ENCODE assay signal across 8 mouse cellular contexts in the genomic region with DNA sequence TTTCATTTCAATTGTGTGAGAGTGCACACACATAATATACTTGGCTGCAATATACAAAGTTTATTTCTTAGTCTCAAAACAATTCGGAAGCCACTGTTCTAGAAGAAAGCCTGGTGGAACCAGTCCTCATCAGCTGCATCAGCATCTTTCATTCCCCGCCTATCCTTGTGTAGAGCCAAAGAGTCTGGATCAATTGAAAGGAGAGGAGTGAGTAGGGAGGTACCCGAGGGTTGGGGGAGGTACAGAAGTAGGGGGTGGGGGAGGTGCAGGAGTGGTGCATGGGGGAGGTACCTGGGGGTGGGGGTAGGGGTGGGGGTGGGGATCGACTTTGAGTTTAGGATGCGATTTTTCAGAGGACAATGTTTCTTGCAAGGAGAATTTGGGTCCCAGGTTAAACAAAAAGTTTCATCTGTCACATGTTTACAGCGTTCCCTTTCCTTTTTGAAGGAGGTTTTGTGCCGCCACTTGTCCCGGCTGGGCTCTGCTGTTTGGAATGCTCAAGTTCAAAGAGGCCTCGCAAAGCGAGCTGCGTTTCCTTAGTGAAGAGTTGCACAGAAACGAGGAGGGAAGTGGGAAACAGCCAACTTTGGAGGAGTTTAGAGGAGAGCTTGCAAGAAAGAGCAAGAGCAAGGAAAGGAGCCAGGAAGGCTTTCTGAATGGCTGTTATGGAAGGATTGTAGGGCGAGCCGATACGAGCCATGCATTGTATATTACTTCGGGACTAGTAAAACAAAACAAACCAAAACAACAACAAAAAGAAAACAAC.
DNase-seq lines count a peak whose midpoint lies in the region; ATAC-seq lines count a peak whose summit lies in the region.

No protein-coding gene starts in this region.

- peak overlapping the region; percentile 64 for H3K4me2 ChIP-seq in heart, embryonic 13.5 days
- peak overlapping the region; percentile 29 for H3K4me2 ChIP-seq in embryonic facial prominence, embryonic 11.5 days (ENCODE audit: low read depth, low read length)
- H3K4me2 ChIP-seq in hindbrain, embryonic 13.5 days: peak overlapping the region; percentile 22; the same call in 1 of the 2 replicates
- H3K4me2 ChIP-seq in midbrain, embryonic 16.5 days (ENCODE audit: low read length): peak overlapping the region; percentile 23; the same call in 1 of the 2 replicates

- H3K27me3 ChIP-seq in heart, embryonic 13.5 days (replicated peaks): no peaks in the 10 kb centered on the region
- no peaks in the 10 kb centered on the region for H3K27me3 ChIP-seq in embryonic facial prominence, embryonic 11.5 days (ENCODE audit: control insufficient read depth, insufficient read depth, low read length)
- no peaks in the 10 kb centered on the region for H3K27me3 ChIP-seq in hindbrain, embryonic 13.5 days
- H3K27me3 ChIP-seq in limb, embryonic 10.5 days (ENCODE audit: low read depth, poor library complexity, severe bottlenecking): no peaks in the 10 kb centered on the region
- no peaks in the 10 kb centered on the region for H3K27me3 ChIP-seq in midbrain, embryonic 16.5 days (ENCODE audit: control insufficient read depth, insufficient read depth, low read depth, low read length)

- H3K4me1 ChIP-seq in heart, embryonic 13.5 days: no peaks in the 10 kb centered on the region
- no peaks in the 10 kb centered on the region for H3K4me1 ChIP-seq in embryonic facial prominence, embryonic 11.5 days (ENCODE audit: control insufficient read depth, insufficient read depth, low read length)
- H3K4me1 ChIP-seq in hindbrain, embryonic 13.5 days (replicated peaks): peaks cover 9% of the 10 kb centered on the region
- peaks cover 12% of the 10 kb centered on the region for H3K4me1 ChIP-seq in limb, embryonic 10.5 days
- no peaks in the 10 kb centered on the region for H3K4me1 ChIP-seq in midbrain, embryonic 16.5 days (ENCODE audit: control insufficient read depth, insufficient read depth, low read length)

- peak overlapping the region; percentile 55 for H3K9ac ChIP-seq in heart, embryonic 13.5 days
- H3K9ac ChIP-seq in embryonic facial prominence, embryonic 11.5 days (replicated peaks; ENCODE audit: low read length): peak overlapping the region; percentile 37
- H3K9ac ChIP-seq in hindbrain, embryonic 13.5 days: no peak overlapping the region
- no peak overlapping the region for H3K9ac ChIP-seq in midbrain, embryonic 16.5 days (ENCODE audit: low read depth, low read length)

- H3K4me3 ChIP-seq in heart, embryonic 13.5 days: peak overlapping the region; percentile 42
- H3K4me3 ChIP-seq in embryonic facial prominence, embryonic 11.5 days (ENCODE audit: low read depth, low read length): no peak overlapping the region
- no peak overlapping the region for H3K4me3 ChIP-seq in hindbrain, embryonic 13.5 days
- peak overlapping the region; percentile 36 for H3K4me3 ChIP-seq in limb, embryonic 10.5 days
- no peak overlapping the region for H3K4me3 ChIP-seq in midbrain, embryonic 16.5 days (ENCODE audit: low read depth, low read length)

- 18% methylated on average over 16 of the region's 16 CpGs for WGBS in heart, embryonic 13.5 days
- 24% methylated on average over 16 of the region's 16 CpGs for WGBS in embryonic facial prominence, embryonic 11.5 days
- 30% methylated on average over 16 of the region's 16 CpGs for WGBS in hindbrain, embryonic 13.5 days
- 23% methylated on average over 16 of the region's 16 CpGs for WGBS in limb, embryonic 10.5 days
- WGBS in midbrain, embryonic 16.5 days: 35% methylated on average over 16 of the region's 16 CpGs

- H3K27ac ChIP-seq in heart, embryonic 13.5 days (replicated peaks): no peak overlapping the region
- H3K27ac ChIP-seq in embryonic facial prominence, embryonic 11.5 days (replicated peaks; ENCODE audit: low read depth, low read length): no peak overlapping the region
- H3K27ac ChIP-seq in hindbrain, embryonic 13.5 days: peak overlapping the region; percentile 0; the same call in 1 of the 2 replicates
- H3K27ac ChIP-seq in limb, embryonic 10.5 days: peak overlapping the region; percentile 72
- H3K27ac ChIP-seq in midbrain, embryonic 16.5 days (ENCODE audit: low read length): no peak overlapping the region

- no peaks in the 10 kb centered on the region for H3K9me3 ChIP-seq in heart, embryonic 13.5 days
- no peaks in the 10 kb centered on the region for H3K9me3 ChIP-seq in embryonic facial prominence, embryonic 11.5 days (replicated peaks; ENCODE audit: control insufficient read depth, low read length)
- no peaks in the 10 kb centered on the region for H3K9me3 ChIP-seq in hindbrain, embryonic 13.5 days
- H3K9me3 ChIP-seq in limb, embryonic 10.5 days (replicated peaks): no peaks in the 10 kb centered on the region
- H3K9me3 ChIP-seq in midbrain, embryonic 16.5 days (replicated peaks; ENCODE audit: control insufficient read depth, low read length, poor library complexity, severe bottlenecking): no peaks in the 10 kb centered on the region

- no peaks in the 10 kb centered on the region for H3K36me3 ChIP-seq in heart, embryonic 13.5 days
- H3K36me3 ChIP-seq in embryonic facial prominence, embryonic 11.5 days (replicated peaks; ENCODE audit: control insufficient read depth, insufficient read depth, low read depth, low read length): no peaks in the 10 kb centered on the region
- no peaks in the 10 kb centered on the region for H3K36me3 ChIP-seq in hindbrain, embryonic 13.5 days
- H3K36me3 ChIP-seq in limb, embryonic 10.5 days: no peaks in the 10 kb centered on the region
- no peaks in the 10 kb centered on the region for H3K36me3 ChIP-seq in midbrain, embryonic 16.5 days (ENCODE audit: control insufficient read depth, insufficient read depth, low read length)

- ATAC-seq in heart, embryonic 13.5 days (ENCODE audit: extremely low read depth, insufficient number of reproducible peaks, low FRiP score, low TSS enrichment): no peak
- ATAC-seq in embryonic facial prominence, embryonic 11.5 days (replicated peaks; ENCODE audit: insufficient number of reproducible peaks, low FRiP score, low TSS enrichment, low read depth): no peak
- 0 out of 2 replicates have a peak, but pooled peaks have one; percentile 54 for ATAC-seq in hindbrain, embryonic 13.5 days (ENCODE audit: low FRiP score)
- ATAC-seq in midbrain, embryonic 16.5 days: peak; percentile 79
- ATAC-seq in megakaryocyte progenitor cell, adult 5-6 weeks (replicated peaks; ENCODE audit: poor library complexity): no peak

- DNase-seq in heart, adult 9 months (ENCODE audit: low spot score in 2 of 2): no peak
- DNase-seq in embryonic facial prominence, embryonic 11.5 days (ENCODE audit: low spot score): peak; percentile 43
- peak; percentile 33 for DNase-seq in limb, embryonic 10.5 days (ENCODE audit: low spot score)
- DNase-seq in adrenal gland, postnatal 4 days (ENCODE audit: low spot score in 2 of 2): no peak

Comparison
In these comparisons a context has a peak if more than half of its experiments do, and no peak if none do; other contexts are left out.
1. ATAC-seq: peak in hindbrain, embryonic 13.5 days (single experiment) and midbrain, embryonic 16.5 days (single experiment); none in heart, embryonic 13.5 days (single experiment), embryonic facial prominence, embryonic 11.5 days (single experiment) and megakaryocyte progenitor cell, adult 5-6 weeks (single experiment).
2. H3K27ac ChIP-seq: peak in hindbrain, embryonic 13.5 days (single experiment) and limb, embryonic 10.5 days (single experiment); none in heart, embryonic 13.5 days (single experiment), embryonic facial prominence, embryonic 11.5 days (single experiment) and midbrain, embryonic 16.5 days (single experiment).
3. H3K4me3 ChIP-seq: peak in heart, embryonic 13.5 days (single experiment) and limb, embryonic 10.5 days (single experiment); none in embryonic facial prominence, embryonic 11.5 days (single experiment), hindbrain, embryonic 13.5 days (single experiment) and midbrain, embryonic 16.5 days (single experiment).
4. H3K9ac ChIP-seq: peak in heart, embryonic 13.5 days (single experiment) and embryonic facial prominence, embryonic 11.5 days (single experiment); none in hindbrain, embryonic 13.5 days (single experiment) and midbrain, embryonic 16.5 days (single experiment).
5. DNase-seq: peak in embryonic facial prominence, embryonic 11.5 days (single experiment) and limb, embryonic 10.5 days (single experiment); none in heart, adult 9 months (0 of 2) and adrenal gland, postnatal 4 days (0 of 2).
6. Peak in every context shown above with its lines, with median percentiles within 50 percentile points of each other: H3K4me2 ChIP-seq.